Mouse (Mus musculus): Measurements from ENCODE around the gene Map6. TPM values are rescaled to one million over a fixed set of nuclear protein-coding genes. Genes with fewer than 3 reads are reported as not detected.

Gene Map6
- polyA plus RNA-seq, 1 experiment from 2014 or later: 2.0 TPM

- ATAC-seq (replicated peaks; ENCODE audit: insufficient number of reproducible peaks, low FRiP score, low TSS enrichment): no peak
- WGBS (ENCODE audit: insufficient replicate concordance): 79% methylated on average over 9 of the region's 9 CpGs
- Histone ChIP-seq H3K9me3 (replicated peaks; ENCODE audit: control insufficient read depth, low read length) (no peaks in the 10 kb centered on the region), H3K4me2 (no peak overlapping the region), H3K4me1 (ENCODE audit: control insufficient read depth, insufficient read depth, low read length) (peaks cover 14% of the 10 kb centered on the region; the same call in 1 of the 2 replicates), H3K4me3 (ENCODE audit: low read depth, low read length) (no peak overlapping the region), H3K9ac (ENCODE audit: low read depth, low read length) (no peak overlapping the region), H3K27me3 (ENCODE audit: control insufficient read depth, insufficient read depth, low read length) (peaks cover 19% of the 10 kb centered on the region), H3K36me3 (ENCODE audit: control insufficient read depth, insufficient read depth, low read length) (no peaks in the 10 kb centered on the region), H3K27ac (ENCODE audit: low read depth, low read length) (no peak overlapping the region)
Observed at GRCm38 (mm10) chr7:99323321-99323700, 56.1 kb downstream of the Map6 start.

GRCm38 (mm10) chr7:99324810-99325209 lies 57.6 kb downstream of the Map6 start:
- ATAC-seq (replicated peaks; ENCODE audit: insufficient number of reproducible peaks, low FRiP score, low TSS enrichment): no peak
- no peaks in the 10 kb centered on the region for H3K9me3 ChIP-seq (replicated peaks; ENCODE audit: control insufficient read depth, low read length)
- H3K4me3 ChIP-seq (ENCODE audit: low read depth, low read length): no peak overlapping the region
- H3K4me2 ChIP-seq: no peak overlapping the region
- WGBS (ENCODE audit: insufficient replicate concordance): 32% methylated on average over 10 of the region's 10 CpGs
- no peak overlapping the region for H3K9ac ChIP-seq (ENCODE audit: low read depth, low read length)
- H3K36me3 ChIP-seq (ENCODE audit: control insufficient read depth, insufficient read depth, low read length): no peaks in the 10 kb centered on the region
- no peak overlapping the region for H3K27ac ChIP-seq (ENCODE audit: low read depth, low read length)
- peaks cover 19% of the 10 kb centered on the region for H3K27me3 ChIP-seq (ENCODE audit: control insufficient read depth, insufficient read depth, low read length)
- peaks cover 5% of the 10 kb centered on the region; the same call in 1 of the 2 replicates for H3K4me1 ChIP-seq (ENCODE audit: control insufficient read depth, insufficient read depth, low read length)

- Histone ChIP-seq H3K27me3 (ENCODE audit: control insufficient read depth, insufficient read depth, low read length) (peaks cover 17% of the 10 kb centered on the region), H3K9me3 (replicated peaks; ENCODE audit: control insufficient read depth, low read length) (no peaks in the 10 kb centered on the region), H3K4me1 (ENCODE audit: control insufficient read depth, insufficient read depth, low read length) (0 out of 2 replicates have a peak, but pooled peaks cover 3% of the 10 kb centered on the region), H3K4me3 (ENCODE audit: low read depth, low read length) (no peak overlapping the region), H3K4me2 (no peak overlapping the region), H3K27ac (ENCODE audit: low read depth, low read length) (no peak overlapping the region), H3K36me3 (ENCODE audit: control insufficient read depth, insufficient read depth, low read length) (no peaks in the 10 kb centered on the region), H3K9ac (ENCODE audit: low read depth, low read length) (no peak overlapping the region)
- no peak for ATAC-seq (replicated peaks; ENCODE audit: insufficient number of reproducible peaks, low FRiP score, low TSS enrichment)
- WGBS (ENCODE audit: insufficient replicate concordance): 75% methylated on average over 6 of the region's 6 CpGs
Observed at GRCm38 (mm10) chr7:99326128-99326527, 58.9 kb downstream of the Map6 start.

- Histone ChIP-seq H3K4me1 (ENCODE audit: control insufficient read depth, insufficient read depth, low read length) (no peaks in the 10 kb centered on the region), H3K4me2 (no peak overlapping the region), H3K36me3 (ENCODE audit: control insufficient read depth, insufficient read depth, low read length) (no peaks in the 10 kb centered on the region), H3K27me3 (ENCODE audit: control insufficient read depth, insufficient read depth, low read length) (peaks cover 12% of the 10 kb centered on the region), H3K9ac (ENCODE audit: low read depth, low read length) (no peak overlapping the region), H3K9me3 (replicated peaks; ENCODE audit: control insufficient read depth, low read length) (no peaks in the 10 kb centered on the region), H3K27ac (ENCODE audit: low read depth, low read length) (no peak overlapping the region), H3K4me3 (ENCODE audit: low read depth, low read length) (no peak overlapping the region)
- 58% methylated on average over 4 of the region's 4 CpGs for WGBS (ENCODE audit: insufficient replicate concordance)
- no peak for ATAC-seq (replicated peaks; ENCODE audit: insufficient number of reproducible peaks, low FRiP score, low TSS enrichment)
Observed at GRCm38 (mm10) chr7:99328847-99329246, 61.6 kb downstream of the Map6 start.

- ATAC-seq (replicated peaks; ENCODE audit: insufficient number of reproducible peaks, low FRiP score, low TSS enrichment): no peak
Observed at GRCm38 (mm10) chr7:99330012-99330411, 62.8 kb downstream of the Map6 start.

GRCm38 (mm10) chr7:99332774-99333480 lies 65.7 kb downstream of the Map6 start:
- H3K27ac ChIP-seq (ENCODE audit: low read depth, low read length): no peak overlapping the region

More at GRCm38 (mm10) chr7:99330012-99330411, 62.8 kb downstream of the Map6 start:
- WGBS (ENCODE audit: insufficient replicate concordance): 80% methylated on average over 5 of the region's 5 CpGs
- H3K9me3 ChIP-seq (replicated peaks; ENCODE audit: control insufficient read depth, low read length): no peaks in the 10 kb centered on the region
- H3K36me3 ChIP-seq (ENCODE audit: control insufficient read depth, insufficient read depth, low read length): no peaks in the 10 kb centered on the region
- H3K27ac ChIP-seq (ENCODE audit: low read depth, low read length): no peak overlapping the region
- H3K4me2 ChIP-seq: no peak overlapping the region
- H3K4me3 ChIP-seq (ENCODE audit: low read depth, low read length): no peak overlapping the region
- no peak overlapping the region for H3K9ac ChIP-seq (ENCODE audit: low read depth, low read length)
- no peaks in the 10 kb centered on the region for H3K4me1 ChIP-seq (ENCODE audit: control insufficient read depth, insufficient read depth, low read length)
- peaks cover 6% of the 10 kb centered on the region for H3K27me3 ChIP-seq (ENCODE audit: control insufficient read depth, insufficient read depth, low read length)

GRCm38 (mm10) chr7:99340736-99341135 lies 73.5 kb downstream of the Map6 start:
- no peak for ATAC-seq (replicated peaks; ENCODE audit: insufficient number of reproducible peaks, low FRiP score, low TSS enrichment)
- Histone ChIP-seq H3K27me3 (ENCODE audit: control insufficient read depth, insufficient read depth, low read length) (no peaks in the 10 kb centered on the region), H3K36me3 (ENCODE audit: control insufficient read depth, insufficient read depth, low read length) (peaks cover 24% of the 10 kb centered on the region), H3K4me1 (ENCODE audit: control insufficient read depth, insufficient read depth, low read length) (no peaks in the 10 kb centered on the region), H3K4me2 (no peak overlapping the region), H3K27ac (ENCODE audit: low read depth, low read length) (no peak overlapping the region), H3K9ac (ENCODE audit: low read depth, low read length) (no peak overlapping the region), H3K4me3 (ENCODE audit: low read depth, low read length) (no peak overlapping the region), H3K9me3 (replicated peaks; ENCODE audit: control insufficient read depth, low read length) (no peaks in the 10 kb centered on the region)
- 77% methylated on average over 8 of the region's 8 CpGs for WGBS (ENCODE audit: insufficient replicate concordance)

More at GRCm38 (mm10) chr7:99332774-99333480, 65.7 kb downstream of the Map6 start:
- Histone ChIP-seq H3K4me3 (ENCODE audit: low read depth, low read length) (no peak overlapping the region), H3K4me2 (no peak overlapping the region), H3K9me3 (replicated peaks; ENCODE audit: control insufficient read depth, low read length) (no peaks in the 10 kb centered on the region), H3K4me1 (ENCODE audit: control insufficient read depth, insufficient read depth, low read length) (no peaks in the 10 kb centered on the region), H3K36me3 (ENCODE audit: control insufficient read depth, insufficient read depth, low read length) (no peaks in the 10 kb centered on the region), H3K9ac (ENCODE audit: low read depth, low read length) (no peak overlapping the region), H3K27me3 (ENCODE audit: control insufficient read depth, insufficient read depth, low read length) (no peaks in the 10 kb centered on the region)
- ATAC-seq (replicated peaks; ENCODE audit: insufficient number of reproducible peaks, low FRiP score, low TSS enrichment): 0 out of 2 replicates have a peak, but pooled peaks have one; percentile 41
- WGBS (ENCODE audit: insufficient replicate concordance): 41% methylated on average over 12 of the region's 12 CpGs

GRCm38 (mm10) chr7:99343577-99343976 lies 76.3 kb downstream of the Map6 start:
- Histone ChIP-seq H3K4me1 (ENCODE audit: control insufficient read depth, insufficient read depth, low read length) (peaks cover 2% of the 10 kb centered on the region; the same call in 1 of the 2 replicates), H3K9ac (ENCODE audit: low read depth, low read length) (no peak overlapping the region), H3K4me3 (ENCODE audit: low read depth, low read length) (no peak overlapping the region), H3K27ac (ENCODE audit: low read depth, low read length) (no peak overlapping the region), H3K36me3 (ENCODE audit: control insufficient read depth, insufficient read depth, low read length) (peaks cover 49% of the 10 kb centered on the region), H3K27me3 (ENCODE audit: control insufficient read depth, insufficient read depth, low read length) (no peaks in the 10 kb centered on the region), H3K4me2 (no peak overlapping the region), H3K9me3 (replicated peaks; ENCODE audit: control insufficient read depth, low read length) (no peaks in the 10 kb centered on the region)
- 80% methylated on average over 4 of the region's 4 CpGs for WGBS (ENCODE audit: insufficient replicate concordance)
- no peak for ATAC-seq (replicated peaks; ENCODE audit: insufficient number of reproducible peaks, low FRiP score, low TSS enrichment)

GRCm38 (mm10) chr7:99347268-99347667 lies 80.0 kb downstream of the Map6 start:
- no peak for ATAC-seq (replicated peaks; ENCODE audit: insufficient number of reproducible peaks, low FRiP score, low TSS enrichment)
- Histone ChIP-seq H3K36me3 (ENCODE audit: control insufficient read depth, insufficient read depth, low read length) (peaks cover 58% of the 10 kb centered on the region), H3K27ac (ENCODE audit: low read depth, low read length) (no peak overlapping the region), H3K4me2 (no peak overlapping the region), H3K9ac (ENCODE audit: low read depth, low read length) (no peak overlapping the region), H3K4me1 (ENCODE audit: control insufficient read depth, insufficient read depth, low read length) (peaks cover 25% of the 10 kb centered on the region), H3K4me3 (ENCODE audit: low read depth, low read length) (no peak overlapping the region), H3K27me3 (ENCODE audit: control insufficient read depth, insufficient read depth, low read length) (no peaks in the 10 kb centered on the region), H3K9me3 (replicated peaks; ENCODE audit: control insufficient read depth, low read length) (no peaks in the 10 kb centered on the region)
- 88% methylated on average over 10 of the region's 10 CpGs for WGBS (ENCODE audit: insufficient replicate concordance)
